ENCODE assay signal across 21 mouse cellular contexts in the genomic region with DNA sequence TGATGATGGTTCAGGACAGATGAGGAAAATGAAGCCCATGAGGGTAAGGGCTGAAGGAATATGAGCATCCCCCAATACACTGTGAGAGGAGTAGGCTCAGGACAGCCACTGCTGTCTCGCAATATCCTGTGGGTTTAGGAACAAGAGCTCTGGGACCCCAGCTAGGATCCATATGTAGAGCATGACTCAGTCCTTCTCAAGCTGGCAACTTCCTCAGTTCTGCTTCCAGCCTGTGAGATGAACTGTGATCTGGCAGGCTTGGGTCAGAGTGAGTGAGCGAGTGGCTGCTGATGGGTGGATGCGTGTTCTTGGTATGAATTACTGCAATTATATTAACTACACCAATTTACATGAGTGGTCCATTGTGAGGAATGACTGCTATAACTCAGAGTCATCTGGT.
DNase-seq lines count a peak whose midpoint lies in the region; ATAC-seq and TF ChIP-seq lines count a peak whose summit lies in the region.
"Had no signal": no experiment of that assay in that cellular context is flagged by ENCODE, and none has a peak within 500 bp of the region (broad histone marks: within the 10 kb centered on the region; RNA-seq: fewer than 3 reads in every experiment).

No protein-coding gene starts in this region.

- no peak for TF ChIP-seq CTCF in cerebellum, adult 2 months (IDR thresholded peaks at IDR 0.05; ENCODE audit: borderline replicate concordance, insufficient read depth, low read depth, low read length)
- TF ChIP-seq CTCF in midbrain, postnatal 0 days (IDR thresholded peaks at IDR 0.05) = no peak

- TF ChIP-seq POLR2A in cerebellum, adult 2 months (IDR thresholded peaks at IDR 0.05; ENCODE audit: borderline replicate concordance, insufficient read depth, low read length) = 0 out of 2 replicates have a peak, but pooled peaks have one; percentile 16

- H3K27ac ChIP-seq in cerebellum, adult 2 months (ENCODE audit: insufficient read depth, low read length) = peak overlapping the region; percentile 87
- no peak overlapping the region for H3K27ac ChIP-seq in limb, embryonic 10.5 days
- no peak overlapping the region for H3K27ac ChIP-seq in midbrain, postnatal 0 days (ENCODE audit: low read depth, low read length)
- H3K27ac ChIP-seq: embryonic facial prominence, embryonic 12.5 days; forebrain, embryonic 13.5 days; hindbrain, embryonic 13.5 days; limb, embryonic 12.5 days; midbrain, embryonic 13.5 days had no signal

- no peak overlapping the region for H3K9ac ChIP-seq in midbrain, postnatal 0 days (replicated peaks; ENCODE audit: low read length, poor library complexity, severe bottlenecking)
- H3K9ac ChIP-seq: embryonic facial prominence, embryonic 12.5 days; forebrain, embryonic 13.5 days; heart, embryonic 12.5 days; hindbrain, embryonic 13.5 days; limb, embryonic 12.5 days; midbrain, embryonic 13.5 days had no signal

- H3K36me3 ChIP-seq in limb, embryonic 10.5 days = no peaks in the 10 kb centered on the region
- no peaks in the 10 kb centered on the region for H3K36me3 ChIP-seq in midbrain, postnatal 0 days (ENCODE audit: insufficient read depth, low read length)
- H3K36me3 ChIP-seq: embryonic facial prominence, embryonic 12.5 days; heart, embryonic 12.5 days; hindbrain, embryonic 13.5 days; limb, embryonic 12.5 days; midbrain, embryonic 13.5 days had no signal

- peak; percentile 21 to 24 for DNase-seq in left cerebral cortex, postnatal 14 days (ENCODE audit: low spot score in 2 of 2)
- DNase-seq in left cerebral cortex, adult 11 months (ENCODE audit: low spot score) = no peak
- DNase-seq in Muller cell, postnatal 12 days (ENCODE audit: inconsistent ontology term) = peak; percentile 35
- DNase-seq in cerebellum, adult 2 months = peak; percentile 58 to 85
- DNase-seq in thymus, postnatal 10 days (ENCODE audit: low spot score in 2 of 2) = no peak
- no peak for DNase-seq in limb, embryonic 10.5 days (ENCODE audit: low spot score)
- no peak for DNase-seq in midbrain, postnatal 0 days (ENCODE audit: low spot score)
- DNase-seq: adrenal gland, adult 2 months; gastrocnemius, postnatal 10 days; kidney, postnatal 10 days; layer of hippocampus, postnatal 36 days; lung, postnatal 10 days; thymus, postnatal 4 days had no signal

- H3K4me1 ChIP-seq in cerebellum, adult 2 months (ENCODE audit: control insufficient read depth, insufficient read depth, low read length) = peaks cover 66% of the 10 kb centered on the region
- peaks cover 11% of the 10 kb centered on the region for H3K4me1 ChIP-seq in limb, embryonic 10.5 days
- H3K4me1 ChIP-seq in midbrain, postnatal 0 days (ENCODE audit: insufficient read depth, low read length) = no peaks in the 10 kb centered on the region
- H3K4me1 ChIP-seq: embryonic facial prominence, embryonic 12.5 days had no signal

- ATAC-seq in megakaryocyte, adult 5-6 weeks (ENCODE audit: poor library complexity, severe bottlenecking) = peak; percentile 61
- ATAC-seq in midbrain, postnatal 0 days (ENCODE audit: low FRiP score) = no peak
- ATAC-seq: forebrain, embryonic 13.5 days; intestine, embryonic 16.5 days; midbrain, embryonic 13.5 days had no signal

- H3K4me3 ChIP-seq in cerebellum, adult 2 months (replicated peaks; ENCODE audit: insufficient read depth, low read depth, low read length) = no peak overlapping the region
- no peak overlapping the region for H3K4me3 ChIP-seq in limb, embryonic 10.5 days
- H3K4me3 ChIP-seq in midbrain, postnatal 0 days (ENCODE audit: low read depth, low read length) = no peak overlapping the region
- H3K4me3 ChIP-seq: embryonic facial prominence, embryonic 12.5 days; forebrain, embryonic 13.5 days; heart, embryonic 12.5 days; hindbrain, embryonic 13.5 days; limb, embryonic 12.5 days; midbrain, embryonic 13.5 days had no signal

- intact Hi-C loops in left cerebral cortex, postnatal 14 days (cut with DNase I) = no loop called here

- WGBS in cerebellum, adult 2 months = 19% methylated on average over 3 of the region's 3 CpGs
- WGBS in limb, embryonic 10.5 days = 91% methylated on average over 3 of the region's 3 CpGs
- 97% methylated on average over 3 of the region's 3 CpGs for WGBS in midbrain, postnatal 0 days

- no peaks in the 10 kb centered on the region for H3K9me3 ChIP-seq in limb, embryonic 10.5 days (replicated peaks)
- H3K9me3 ChIP-seq in midbrain, postnatal 0 days (ENCODE audit: low read length) = no peaks in the 10 kb centered on the region
- H3K9me3 ChIP-seq: embryonic facial prominence, embryonic 12.5 days; forebrain, embryonic 13.5 days; heart, embryonic 12.5 days; hindbrain, embryonic 13.5 days; limb, embryonic 12.5 days; midbrain, embryonic 13.5 days had no signal

- H3K27me3 ChIP-seq in cerebellum, adult 2 months (ENCODE audit: control insufficient read depth, insufficient read depth, low read length) = no peaks in the 10 kb centered on the region
- H3K27me3 ChIP-seq in limb, embryonic 10.5 days (ENCODE audit: low read depth, poor library complexity, severe bottlenecking) = no peaks in the 10 kb centered on the region
- no peaks in the 10 kb centered on the region for H3K27me3 ChIP-seq in midbrain, postnatal 0 days (ENCODE audit: insufficient read depth, low read length)
- H3K27me3 ChIP-seq: embryonic facial prominence, embryonic 12.5 days; forebrain, embryonic 13.5 days; heart, embryonic 12.5 days; hindbrain, embryonic 13.5 days; limb, embryonic 12.5 days; midbrain, embryonic 13.5 days had no signal

- H3K4me2 ChIP-seq in midbrain, postnatal 0 days (ENCODE audit: low read depth, low read length, poor library complexity, severe bottlenecking) = no peak overlapping the region
- H3K4me2 ChIP-seq: embryonic facial prominence, embryonic 12.5 days; forebrain, embryonic 13.5 days; heart, embryonic 12.5 days; hindbrain, embryonic 13.5 days; limb, embryonic 12.5 days; midbrain, embryonic 13.5 days had no signal

Comparison
In these comparisons a context has a peak if more than half of its experiments do, and no peak if none do; other contexts are left out.
1. DNase-seq: peak in left cerebral cortex, postnatal 14 days (2 of 2), Muller cell, postnatal 12 days (single experiment) and cerebellum, adult 2 months (2 of 2); none in left cerebral cortex, adult 11 months (single experiment), thymus, postnatal 10 days (0 of 2), limb, embryonic 10.5 days (single experiment) and midbrain, postnatal 0 days (single experiment).